ENCODE assay signal across 8 mouse cellular contexts in genomic region chr9:32591732-32592582, GRCm38 (mm10). TPM values are rescaled to one million over a fixed set of nuclear protein-coding genes. Genes with fewer than 3 reads are reported as not detected.
DNase-seq lines count a peak whose midpoint lies in the region; ATAC-seq lines count a peak whose summit lies in the region.

No protein-coding gene starts in this region.

- H3K9ac ChIP-seq in intestine, embryonic 16.5 days (ENCODE audit: low read depth, low read length): no peak overlapping the region

- H3K4me2 ChIP-seq in intestine, embryonic 16.5 days (ENCODE audit: low read depth, low read length): 0 out of 2 replicates have a peak overlapping the region, but pooled peaks have one; percentile 9

- WGBS in embryonic facial prominence, embryonic 10.5 days: 7% methylated on average over 14 of the region's 14 CpGs
- WGBS in intestine, embryonic 16.5 days: 12% methylated on average over 14 of the region's 14 CpGs

- peak overlapping the region; percentile 60 for H3K27ac ChIP-seq in embryonic facial prominence, embryonic 10.5 days (replicated peaks)
- 0 out of 2 replicates have a peak overlapping the region, but pooled peaks have one; percentile 5 for H3K27ac ChIP-seq in intestine, embryonic 16.5 days (ENCODE audit: low read length)

- H3K27me3 ChIP-seq in embryonic facial prominence, embryonic 10.5 days (replicated peaks; ENCODE audit: low read depth, poor library complexity, severe bottlenecking): peaks cover 41% of the 10 kb centered on the region
- H3K27me3 ChIP-seq in intestine, embryonic 16.5 days (replicated peaks; ENCODE audit: control insufficient read depth, insufficient read depth, low read length): no peaks in the 10 kb centered on the region

- peaks cover 56% of the 10 kb centered on the region for H3K4me1 ChIP-seq in embryonic facial prominence, embryonic 10.5 days
- H3K4me1 ChIP-seq in intestine, embryonic 16.5 days (ENCODE audit: control insufficient read depth, insufficient read depth, low read length): 0 out of 2 replicates have a peak, but pooled peaks cover 5% of the 10 kb centered on the region

- no peaks in the 10 kb centered on the region for H3K36me3 ChIP-seq in embryonic facial prominence, embryonic 10.5 days (replicated peaks)
- H3K36me3 ChIP-seq in intestine, embryonic 16.5 days (ENCODE audit: control insufficient read depth, insufficient read depth, low read length): no peaks in the 10 kb centered on the region

- H3K9me3 ChIP-seq in embryonic facial prominence, embryonic 10.5 days: no peaks in the 10 kb centered on the region
- H3K9me3 ChIP-seq in intestine, embryonic 16.5 days (ENCODE audit: control insufficient read depth, low read length): no peaks in the 10 kb centered on the region

- DNase-seq in 3T3-L1 (ENCODE audit: low read depth, low spot score): peak; percentile 99
- DNase-seq in adrenal gland, postnatal 14 days: peak; percentile 80
- peak; percentile 75 for DNase-seq in embryonic facial prominence, embryonic 10.5 days (ENCODE audit: low spot score)
- DNase-seq in left cerebral cortex, postnatal 14 days (ENCODE audit: low spot score in 2 of 2): peak; percentile 81 to 82
- peak; percentile 32 for DNase-seq in right cerebral cortex, postnatal 14 days

- no peak overlapping the region for H3K4me3 ChIP-seq in embryonic facial prominence, embryonic 10.5 days
- H3K4me3 ChIP-seq in intestine, embryonic 16.5 days (ENCODE audit: low read length): no peak overlapping the region

- ATAC-seq in granulocyte monocyte progenitor cell, adult 5-6 weeks (replicated peaks; ENCODE audit: poor library complexity, severe bottlenecking): peak; percentile 91
- peak; percentile 89 for ATAC-seq in intestine, embryonic 16.5 days
- peak; percentile 93 for ATAC-seq in megakaryocyte-erythroid progenitor cell, adult 5-6 weeks (replicated peaks; ENCODE audit: low FRiP score, low TSS enrichment, poor library complexity, severe bottlenecking)

- intact Hi-C loops in left cerebral cortex, postnatal 14 days (cut with DNase I): loop anchor here (1.0 to 10.0 kb wide), 5 partner anchors 103 to 655 kb away; no protein-coding TSS in a partner anchor

RNA-seq across cellular contexts. Expression of gene Ets1, which starts 44.1 kb away (rescaled TPM):
- 60.0 and 93.2 TPM in 2 replicates for total RNA-seq in adrenal gland, postnatal 14 days (2021)
- 34.0 and 38.6 TPM in 2 replicates for polyA plus RNA-seq in embryonic facial prominence, embryonic 10.5 days (2016; fragmentation: Nextera tagmentation; extraction: Ambion mirVana)
- total RNA-seq in granulocyte monocyte progenitor cell, adult 5-6 weeks (2014; fragmentation: Nextera tagmentation): 3.9 and 5.2 TPM in 2 replicates
- 8.2 and 8.5 TPM in 2 replicates for total RNA-seq in granulocyte monocyte progenitor cell, adult 5-6 weeks (2017)
- polyA plus RNA-seq in intestine, embryonic 16.5 days (2015; fragmentation: Nextera tagmentation; extraction: Ambion mirVana): 33.0 and 33.9 TPM in 2 replicates
- 10 to 100 TPM; 19.0 to 20.1 TPM for total RNA-seq in left cerebral cortex, postnatal 14 days (2021)
- 9.9 and 13.4 TPM in 2 replicates for total RNA-seq in megakaryocyte-erythroid progenitor cell, adult 5-6 weeks (2014; fragmentation: Nextera tagmentation)
- total RNA-seq in megakaryocyte-erythroid progenitor cell, adult 5-6 weeks (2017): 3.2 and 11.0 TPM in 2 replicates

RNA-seq across cellular contexts. Expression of gene Fli1, which starts 49.3 kb away (rescaled TPM):
- total RNA-seq in adrenal gland, postnatal 14 days (2021): 23.6 and 41.0 TPM in 2 replicates
- 54.8 and 56.7 TPM in 2 replicates for polyA plus RNA-seq in embryonic facial prominence, embryonic 10.5 days (2016; fragmentation: Nextera tagmentation; extraction: Ambion mirVana)
- 63.4 and 68.3 TPM in 2 replicates for total RNA-seq in granulocyte monocyte progenitor cell, adult 5-6 weeks (2014; fragmentation: Nextera tagmentation)
- 106 and 109 TPM in 2 replicates for total RNA-seq in granulocyte monocyte progenitor cell, adult 5-6 weeks (2017)
- polyA plus RNA-seq in intestine, embryonic 16.5 days (2015; fragmentation: Nextera tagmentation; extraction: Ambion mirVana): 10.1 and 10.3 TPM in 2 replicates
- total RNA-seq in left cerebral cortex, postnatal 14 days (2021): 1 to 10 TPM; 7.6 to 7.8 TPM
- total RNA-seq in megakaryocyte-erythroid progenitor cell, adult 5-6 weeks (2014; fragmentation: Nextera tagmentation): 8.9 and 18.6 TPM in 2 replicates
- 17.7 and 38.1 TPM in 2 replicates for total RNA-seq in megakaryocyte-erythroid progenitor cell, adult 5-6 weeks (2017)

Comparison
In these comparisons a context has a peak if more than half of its experiments do, and no peak if none do; other contexts are left out.
1. DNase-seq: peak in every context shown above with its lines; median percentile 99 in 3T3-L1; 82 in left cerebral cortex, postnatal 14 days; 80 in adrenal gland, postnatal 14 days; 75 in embryonic facial prominence, embryonic 10.5 days; 32 in right cerebral cortex, postnatal 14 days.